Mouse (Mus musculus): ENCODE measurements around the gene Mylk. TPM values are rescaled to one million over a fixed set of nuclear protein-coding genes. Genes with fewer than 3 reads are reported as not detected.

Gene Mylk
- total and polyA plus RNA-seq, 3 experiments = 0.04 to 0.10 TPM; not detected in 1

- dilution Hi-C loops (cut with MboI; ENCODE audit: extremely low pct_ligation_motif_present, extremely low pct_unique_long_range_greater_than_20kb, low sequenced_read_pairs) = no loop called here
- H3K4me3 ChIP-seq (replicated peaks in 1 of 3; ENCODE audit: low read depth in 2 of 3, low read length in 2 of 3, poor library complexity in 1 of 3) = no peak overlapping the region
- H3K27ac ChIP-seq (ENCODE audit: insufficient read depth, low read depth) = no peak overlapping the region
- H3K4me2 ChIP-seq (ENCODE audit: insufficient read depth, low read depth, poor library complexity, severe bottlenecking) = no peak overlapping the region
- DNase-seq (ENCODE audit: extremely low read depth) = no peak
- in situ Hi-C loops (cut with MboI; ENCODE audit: low pct_ligation_motif_present, low pct_unique_long_range_greater_than_20kb, low sequenced_read_pairs) = no loop called here
- peaks cover 2% of the 10 kb centered on the region for H3K9me3 ChIP-seq (replicated peaks; ENCODE audit: low read length)
- H3K9ac ChIP-seq (ENCODE audit: insufficient read depth, low read depth) = no peak overlapping the region
- TF ChIP-seq BHLHE40 (IDR thresholded peaks at IDR 0.05; ENCODE audit: low read depth, low read length) = 0 out of 2 replicates have a peak, but pooled peaks have one; percentile 34
- TF ChIP-seq HCFC1 (IDR thresholded peaks at IDR 0.05; ENCODE audit: low read depth, low read length) = no peak
- peaks cover 4% of the 10 kb centered on the region for H3K27me3 ChIP-seq (replicated peaks)
- H3K79me2 ChIP-seq (replicated peaks; ENCODE audit: control insufficient read depth, extremely low read depth, insufficient read depth, poor library complexity, severe bottlenecking) = no peaks in the 10 kb centered on the region
- H3K36me3 ChIP-seq (replicated peaks in 1 of 2; ENCODE audit: control insufficient read depth in 1 of 2, insufficient read depth in 1 of 2, low read length in 1 of 2) = no peaks in the 10 kb centered on the region
- H3K4me1 ChIP-seq (ENCODE audit: control insufficient read depth in 1 of 2, insufficient read depth in 2 of 2) = no peaks in the 10 kb centered on the region
Observed at GRCm38 (mm10) chr16:34748081-34748720, 3.2 kb downstream of the Mylk start.

- no peaks in the 10 kb centered on the region for H3K4me1 ChIP-seq (ENCODE audit: control insufficient read depth in 1 of 2, insufficient read depth in 2 of 2)
- H3K4me2 ChIP-seq (ENCODE audit: insufficient read depth, low read depth, poor library complexity, severe bottlenecking) = no peak overlapping the region
- peaks cover 4% of the 10 kb centered on the region for H3K27me3 ChIP-seq (replicated peaks)
- dilution Hi-C loops (cut with MboI; ENCODE audit: extremely low pct_ligation_motif_present, extremely low pct_unique_long_range_greater_than_20kb, low sequenced_read_pairs) = no loop called here
- DNase-seq (ENCODE audit: extremely low read depth) = no peak
- TF ChIP-seq SIN3A (IDR thresholded peaks at IDR 0.05; ENCODE audit: low read length) = no peak
- no peak for TF ChIP-seq CHD2 (IDR thresholded peaks at IDR 0.05; ENCODE audit: low read length)
- TF ChIP-seq MYC (IDR thresholded peaks at IDR 0.05; ENCODE audit: low read depth, low read length) = no peak
- TF ChIP-seq RCOR1 (conservative IDR thresholded peaks at IDR 0.05; ENCODE audit: low read depth, low read length) = no peak
- no peak for TF ChIP-seq ETS1 (conservative IDR thresholded peaks at IDR 0.05; ENCODE audit: low read depth, low read length)
- no peak for TF ChIP-seq SMC3 (IDR thresholded peaks at IDR 0.05; ENCODE audit: low read depth, low read length)
- no peak for TF ChIP-seq IRF4 (IDR thresholded peaks at IDR 0.05; ENCODE audit: low read depth, low read length)
- TF ChIP-seq BHLHE40 (IDR thresholded peaks at IDR 0.05; ENCODE audit: low read depth, low read length) = no peak
- no peak for TF ChIP-seq ZC3H11A (IDR thresholded peaks at IDR 0.05; ENCODE audit: low read depth, low read length)
- no peak for TF ChIP-seq MEF2A (IDR thresholded peaks at IDR 0.05; ENCODE audit: borderline replicate concordance, low read depth, low read length)
- no peak for TF ChIP-seq EP300 (IDR thresholded peaks at IDR 0.05; ENCODE audit: low read length)
- no peak for TF ChIP-seq CHD1 (IDR thresholded peaks at IDR 0.05; ENCODE audit: low read depth, low read length)
- no peak for TF ChIP-seq ZMIZ1 (IDR thresholded peaks at IDR 0.05; ENCODE audit: low read depth, low read length)
- TF ChIP-seq POLR2AphosphoS2 (IDR thresholded peaks at IDR 0.05; ENCODE audit: low read depth, low read length) = no peak
- no peak for TF ChIP-seq E2F4 (IDR thresholded peaks at IDR 0.05; ENCODE audit: insufficient replicate concordance, low read depth, low read length)
- TF ChIP-seq CTCF (conservative IDR thresholded peaks at IDR 0.05 in 1 of 2, IDR thresholded peaks at IDR 0.05 in 1 of 2; ENCODE audit: low read depth in 2 of 2, low read length in 2 of 2) = no peak
- no peak for TF ChIP-seq JUND (conservative IDR thresholded peaks at IDR 0.05; ENCODE audit: low read depth, low read length)
- TF ChIP-seq TBP (conservative IDR thresholded peaks at IDR 0.05; ENCODE audit: low read depth, low read length) = no peak
- TF ChIP-seq RAD21 (IDR thresholded peaks at IDR 0.05; ENCODE audit: low read depth, low read length) = no peak
- H3K36me3 ChIP-seq (replicated peaks in 1 of 2; ENCODE audit: control insufficient read depth in 1 of 2, insufficient read depth in 1 of 2, low read length in 1 of 2) = no peaks in the 10 kb centered on the region
- H3K9ac ChIP-seq (ENCODE audit: insufficient read depth, low read depth) = no peak overlapping the region
- no peaks in the 10 kb centered on the region for H3K79me2 ChIP-seq (replicated peaks; ENCODE audit: control insufficient read depth, extremely low read depth, insufficient read depth, poor library complexity, severe bottlenecking)
- no peak overlapping the region for H3K27ac ChIP-seq (ENCODE audit: insufficient read depth, low read depth)
- H3K9me3 ChIP-seq (replicated peaks; ENCODE audit: low read length) = peaks cover 2% of the 10 kb centered on the region
- in situ Hi-C loops (cut with MboI; ENCODE audit: low pct_ligation_motif_present, low pct_unique_long_range_greater_than_20kb, low sequenced_read_pairs) = no loop called here
- H3K4me3 ChIP-seq (replicated peaks in 1 of 3; ENCODE audit: low read depth in 2 of 3, low read length in 2 of 3, poor library complexity in 1 of 3) = no peak overlapping the region
Observed at GRCm38 (mm10) chr16:34749536-34749935, 4.5 kb downstream of the Mylk start.

Data from CH12.LX (cell line).